Mouse (Mus musculus): ENCODE measurements around the gene Creb3l4.
"Not testable (repeated sequence)": the region's sequence is repeated elsewhere in the genome, so short reads cannot be mapped to it uniquely, and the experiment has no call there.

Gene Creb3l4

GRCm38 (mm10) chr3:90242984-90243775, at the start of gene Creb3l4:
TSS of gene Creb3l4 (minus strand) at chr3:90243512.
- no peak for DNase-seq (ENCODE audit: low read depth, low spot score)

GRCm38 (mm10) chr3:90292345-90293275, 49.3 kb upstream of the Creb3l4 start, which contains the start of gene Gatad2b:
TSS of gene Gatad2b (plus strand) at chr3:90293178.
- peak; percentile 100 for DNase-seq (ENCODE audit: low read depth, low spot score)

- no peak for DNase-seq (ENCODE audit: low read depth, low spot score)
These were observed 48.7 kb upstream of the Creb3l4 start for GRCm38 (mm10) chr3:90291982-90292344.

GRCm38 (mm10) chr3:90290602-90291001, 47.3 kb upstream of the Creb3l4 start:
- no peak for DNase-seq (ENCODE audit: low read depth, low spot score)

GRCm38 (mm10) chr3:90289403-90289802, 46.1 kb upstream of the Creb3l4 start:
- not testable (repeated sequence) for DNase-seq (ENCODE audit: low read depth, low spot score)

GRCm38 (mm10) chr3:90284150-90284549, 40.8 kb upstream of the Creb3l4 start:
- no peak for DNase-seq (ENCODE audit: low read depth, low spot score)

GRCm38 (mm10) chr3:90280708-90281107, 37.4 kb upstream of the Creb3l4 start:
- no peak for DNase-seq (ENCODE audit: low read depth, low spot score)

- no peak for DNase-seq (ENCODE audit: low read depth, low spot score)
These were observed 36.4 kb upstream of the Creb3l4 start for GRCm38 (mm10) chr3:90279743-90280142.

GRCm38 (mm10) chr3:90279216-90279615, 35.9 kb upstream of the Creb3l4 start:
- DNase-seq (ENCODE audit: low read depth, low spot score): no peak

- no peak for DNase-seq (ENCODE audit: low read depth, low spot score)
These were observed 34.9 kb upstream of the Creb3l4 start for GRCm38 (mm10) chr3:90278211-90278610.

GRCm38 (mm10) chr3:90277793-90278192, 34.5 kb upstream of the Creb3l4 start:
- DNase-seq (ENCODE audit: low read depth, low spot score): no peak

GRCm38 (mm10) chr3:90276858-90277257, 33.5 kb upstream of the Creb3l4 start:
- DNase-seq (ENCODE audit: low read depth, low spot score): no peak

- no peak for DNase-seq (ENCODE audit: low read depth, low spot score)
These were observed 32.0 kb upstream of the Creb3l4 start for GRCm38 (mm10) chr3:90275286-90275685.

GRCm38 (mm10) chr3:90273855-90274254, 30.5 kb upstream of the Creb3l4 start:
- DNase-seq (ENCODE audit: low read depth, low spot score): no peak

- DNase-seq (ENCODE audit: low read depth, low spot score): no peak
These were observed 28.9 kb upstream of the Creb3l4 start for GRCm38 (mm10) chr3:90272170-90272569.

GRCm38 (mm10) chr3:90270784-90271183, 27.5 kb upstream of the Creb3l4 start:
- no peak for DNase-seq (ENCODE audit: low read depth, low spot score)

GRCm38 (mm10) chr3:90268971-90269370, 25.7 kb upstream of the Creb3l4 start:
- no peak for DNase-seq (ENCODE audit: low read depth, low spot score)

- DNase-seq (ENCODE audit: low read depth, low spot score): no peak
These were observed 24.9 kb upstream of the Creb3l4 start for GRCm38 (mm10) chr3:90268190-90268589.

- DNase-seq (ENCODE audit: low read depth, low spot score): peak; percentile 55
These were observed 23.8 kb upstream of the Creb3l4 start for GRCm38 (mm10) chr3:90266901-90267775.

GRCm38 (mm10) chr3:90265932-90266741, 22.8 kb upstream of the Creb3l4 start:
- DNase-seq (ENCODE audit: low read depth, low spot score): peak; percentile 82
